Mouse (Mus musculus): ENCODE results near the gene Ocel1.

The Ocel1 gene

DNA sequence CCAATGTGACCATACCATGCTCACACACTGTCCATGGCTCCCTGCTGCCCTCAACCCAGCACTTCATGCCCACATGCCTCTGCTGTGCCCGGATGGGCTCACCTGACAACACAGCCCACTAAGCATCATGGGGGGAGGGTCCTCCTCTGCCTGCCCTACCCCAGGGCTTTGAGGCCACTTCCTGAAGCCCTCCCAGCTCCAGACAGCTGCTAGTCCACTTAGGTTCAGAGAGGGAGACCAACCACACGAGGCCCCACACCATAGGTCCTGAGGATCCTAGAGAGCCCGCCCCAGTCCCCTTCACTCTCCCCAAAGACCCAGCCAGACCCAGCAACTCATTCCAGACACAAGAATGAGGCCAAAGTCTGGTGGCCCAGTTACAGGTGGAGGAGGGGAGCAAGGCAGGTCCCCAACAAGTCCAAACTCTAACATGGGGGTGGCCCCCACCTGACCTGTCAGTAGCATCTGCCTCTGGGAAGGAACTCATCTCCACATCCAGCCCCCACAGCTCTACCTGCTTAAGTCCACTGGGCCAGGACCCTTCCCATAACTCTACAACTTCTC is 8.5 kb downstream of the Ocel1 start:
- DNase-seq (ENCODE audit: low spot score in 2 of 2), result no peak

DNA sequence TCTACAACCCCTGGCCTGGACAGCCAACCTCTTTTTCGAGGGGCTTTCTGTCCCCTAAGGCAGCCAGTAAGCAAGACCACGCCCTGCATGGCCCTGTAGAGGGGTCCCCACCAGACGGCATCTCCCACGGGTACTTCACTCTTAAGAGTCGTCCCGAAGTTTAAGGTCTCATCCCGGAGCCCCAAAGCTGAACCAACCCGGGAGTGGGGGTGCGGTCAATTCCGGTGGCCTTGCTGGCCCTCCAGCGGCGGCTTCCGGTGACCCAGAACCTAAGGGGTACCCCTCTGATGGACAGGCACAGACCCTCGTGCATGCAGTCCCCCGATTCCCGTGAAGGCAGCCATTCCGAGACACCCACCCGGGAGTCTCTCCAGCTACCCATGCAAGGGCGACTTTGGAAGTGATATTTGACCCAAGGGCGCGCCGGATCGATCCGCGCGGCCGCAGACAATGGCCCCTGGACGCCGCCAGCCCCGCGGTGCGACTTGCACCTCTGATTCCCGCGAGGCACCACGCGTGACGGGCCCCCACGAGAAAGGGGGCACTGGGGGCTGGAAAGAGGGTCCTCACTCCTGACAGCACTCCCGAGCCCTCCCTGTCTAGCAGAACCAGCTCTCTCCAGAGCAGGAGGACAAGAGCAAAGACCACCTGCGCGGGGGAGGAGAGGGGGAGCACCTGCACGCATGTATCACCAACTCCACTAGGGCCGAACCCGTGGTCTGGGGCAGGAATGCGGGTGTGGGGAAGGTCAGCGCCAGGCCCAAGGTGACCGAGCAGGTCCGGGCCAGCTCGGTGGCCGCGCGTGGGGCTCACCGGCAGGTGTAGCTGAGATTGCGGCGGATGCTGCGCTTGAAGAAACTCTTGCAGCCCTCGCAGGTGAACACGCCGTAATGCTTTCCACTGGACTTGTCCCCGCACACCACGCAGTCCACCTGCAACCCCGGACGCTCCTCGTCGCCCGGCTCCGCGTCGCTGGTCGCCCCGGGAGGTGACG is 9.4 kb downstream of the Ocel1 start:
- no peak for DNase-seq (ENCODE audit: low spot score in 2 of 2)

DNA sequence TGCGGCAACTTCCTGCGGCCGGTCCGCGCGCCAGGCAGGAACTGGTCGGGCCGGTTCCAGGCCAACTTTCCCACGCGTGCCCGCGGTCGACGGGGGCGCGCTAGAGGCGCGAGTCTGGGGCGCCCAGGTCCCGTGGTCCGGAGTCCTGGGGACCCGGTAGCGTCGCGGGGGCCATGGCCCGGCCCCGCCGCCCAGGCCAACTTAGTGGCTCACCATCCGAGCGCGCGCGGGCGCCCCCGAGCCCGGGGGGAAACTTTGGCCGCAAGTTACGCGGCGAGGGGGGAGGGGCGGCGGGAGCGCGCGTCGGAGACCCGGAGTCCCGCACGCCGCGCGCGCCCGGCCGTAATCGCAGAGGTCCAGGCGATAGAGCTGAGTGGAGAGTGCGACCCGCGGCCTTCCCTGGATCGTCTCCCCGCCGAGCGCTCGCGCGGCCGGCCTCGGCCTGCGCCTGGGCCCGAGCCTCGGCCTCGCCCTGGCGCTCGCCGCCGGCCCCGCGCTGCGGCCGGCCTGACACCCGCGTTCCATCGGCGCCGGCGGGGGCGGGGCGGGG is 10.4 kb downstream of the Ocel1 start, which contains the start of gene Nr2f6:
Nr2f6 (minus strand) TSS at position 540 of the 550 bp plus-strand sequence.
- DNase-seq (ENCODE audit: low spot score in 2 of 2), result no peak

DNA sequence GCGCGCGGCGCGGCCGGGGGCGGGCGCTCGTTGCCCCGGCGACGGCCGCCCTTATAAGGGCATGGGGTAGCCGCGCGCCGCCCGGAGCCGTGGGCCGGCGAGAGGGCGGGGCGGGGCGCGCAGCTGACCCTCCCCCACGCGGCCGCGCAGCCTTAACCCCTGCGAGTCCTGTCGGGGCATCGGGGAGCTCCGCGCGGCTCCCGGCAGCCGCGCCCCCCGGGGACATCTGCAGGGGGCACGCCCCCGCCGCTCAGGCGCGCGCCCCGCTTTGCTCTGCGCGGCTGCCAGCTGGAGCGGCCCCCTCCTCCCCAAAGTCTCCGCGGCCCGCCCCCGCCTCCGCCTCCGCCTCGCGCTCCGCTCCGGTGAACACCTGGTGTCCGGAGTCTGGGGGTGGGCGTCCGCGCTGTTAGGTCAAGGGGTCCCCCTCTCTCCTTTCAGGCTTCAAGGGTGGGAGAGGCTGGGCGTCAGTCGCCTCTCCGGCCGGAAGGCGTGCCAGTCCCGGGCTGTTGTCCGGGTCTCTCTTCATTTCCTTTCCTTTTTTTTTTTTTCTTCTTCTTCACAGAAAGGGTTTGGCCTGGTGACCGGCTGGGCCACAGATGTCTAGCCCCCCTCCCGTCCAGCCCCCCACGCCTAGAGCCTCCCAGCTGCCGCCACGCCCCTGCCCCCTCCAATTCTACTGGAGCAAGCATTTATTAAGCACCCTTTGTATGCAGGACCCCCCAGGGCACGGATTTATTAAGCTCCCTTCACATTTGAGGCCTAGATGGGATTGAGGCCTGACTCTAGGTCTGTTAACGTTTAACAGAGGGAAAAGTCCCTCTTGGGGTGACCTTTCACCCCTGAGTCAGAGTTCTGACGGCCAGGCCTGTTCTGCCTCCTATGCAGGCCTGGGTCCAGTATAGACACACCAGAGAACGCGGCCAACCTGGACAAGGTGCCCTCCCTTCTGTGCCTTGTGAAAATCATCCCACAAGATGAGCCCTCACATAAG is 11.2 kb downstream of the Ocel1 start:
- DNase-seq (ENCODE audit: low spot score in 2 of 2), result peak in 1 of 2 experiments; percentile 62

DNA sequence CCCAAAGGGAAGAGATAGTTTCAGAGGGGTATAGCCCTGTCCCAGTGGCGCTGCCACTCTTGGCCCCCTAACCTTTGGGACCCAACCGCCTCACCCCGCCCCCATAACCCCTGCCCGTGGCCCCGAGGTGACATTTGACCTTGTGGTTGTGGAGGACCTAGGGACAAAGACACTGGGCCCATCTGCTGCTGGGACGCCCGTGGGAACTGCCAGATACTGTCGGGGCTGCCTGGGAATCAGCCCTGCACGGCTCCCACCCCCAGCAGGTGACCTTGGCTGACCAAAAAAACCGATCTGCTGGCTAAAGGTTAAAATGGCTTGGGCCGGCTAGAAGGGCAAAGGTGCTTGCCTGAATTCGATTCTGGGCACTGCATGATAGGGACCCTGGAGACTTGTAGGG is 12.3 kb downstream of the Ocel1 start:
- DNase-seq (ENCODE audit: low spot score in 2 of 2), result no peak

DNA sequence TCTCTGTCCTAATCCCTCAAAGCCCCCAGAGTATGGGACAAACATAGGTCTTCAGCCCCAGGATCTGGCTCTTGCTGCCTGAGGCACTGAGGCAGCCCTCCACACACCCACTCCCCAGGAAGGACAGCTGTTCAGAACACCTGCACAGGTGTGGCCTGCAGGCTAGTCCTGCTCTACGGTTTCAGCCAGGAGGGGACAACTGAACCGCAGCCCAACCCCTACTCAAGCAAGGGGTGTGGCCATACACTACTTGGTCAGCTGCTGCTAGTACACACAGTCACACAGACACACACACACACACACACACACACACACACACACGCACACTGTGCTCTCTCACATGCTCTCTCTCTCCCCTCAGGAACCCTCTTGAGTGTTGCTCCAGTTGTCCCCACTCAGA is 12.8 kb downstream of the Ocel1 start:
- DNase-seq (ENCODE audit: low spot score in 2 of 2), result no peak

DNA sequence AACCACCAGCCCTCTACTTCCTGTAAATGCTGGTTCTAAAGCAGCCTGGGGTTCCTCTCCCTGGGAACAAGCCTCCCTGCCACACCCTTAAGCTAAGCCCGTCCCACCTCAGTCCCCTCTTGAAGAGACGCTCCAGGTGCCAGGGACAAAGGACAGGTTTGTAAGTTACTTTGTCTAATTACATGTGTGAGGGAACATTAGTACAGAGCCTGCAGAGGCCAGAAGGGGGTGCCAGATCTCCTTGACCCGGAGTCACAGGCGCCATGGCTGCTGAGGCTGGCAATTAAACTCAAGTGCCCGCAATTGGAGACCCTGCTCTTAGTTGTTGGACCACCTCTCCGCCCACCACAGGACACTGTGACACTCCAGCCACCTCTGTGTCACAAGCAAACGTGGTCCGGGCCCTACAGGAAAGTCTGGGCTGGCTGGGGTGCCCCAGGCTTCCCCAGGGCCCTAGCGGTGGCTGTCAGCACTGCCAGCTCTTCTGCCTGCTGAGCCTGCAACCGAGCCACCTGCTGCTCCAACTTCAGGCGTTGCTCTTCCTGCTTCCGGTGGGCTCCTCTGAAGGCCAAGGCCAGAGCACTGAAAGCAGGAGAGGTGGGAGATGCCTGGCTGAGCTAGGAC is 14.2 kb downstream of the Ocel1 start:
- DNase-seq (ENCODE audit: low spot score in 2 of 2), result no peak

DNA sequence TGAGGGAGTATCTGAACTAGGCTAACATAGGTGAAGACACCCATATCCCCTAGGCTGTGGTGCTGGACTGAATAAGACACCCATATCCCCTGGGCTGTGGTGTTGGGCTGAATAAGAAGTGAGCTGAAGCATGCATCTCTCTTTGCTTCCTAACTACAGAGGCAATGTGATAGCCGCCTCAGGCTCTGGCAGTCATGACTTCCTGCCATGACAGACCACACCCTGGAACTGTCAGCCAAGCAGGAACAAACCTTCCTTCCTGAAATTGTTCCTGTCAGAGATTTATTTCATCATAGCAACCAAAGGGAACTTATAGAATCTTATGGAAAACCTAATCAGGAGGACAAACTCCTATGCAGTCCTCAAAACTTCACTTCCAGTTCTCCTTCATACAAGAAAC is 17.2 kb downstream of the Ocel1 start:
- no peak for DNase-seq (ENCODE audit: low spot score in 2 of 2)

DNA sequence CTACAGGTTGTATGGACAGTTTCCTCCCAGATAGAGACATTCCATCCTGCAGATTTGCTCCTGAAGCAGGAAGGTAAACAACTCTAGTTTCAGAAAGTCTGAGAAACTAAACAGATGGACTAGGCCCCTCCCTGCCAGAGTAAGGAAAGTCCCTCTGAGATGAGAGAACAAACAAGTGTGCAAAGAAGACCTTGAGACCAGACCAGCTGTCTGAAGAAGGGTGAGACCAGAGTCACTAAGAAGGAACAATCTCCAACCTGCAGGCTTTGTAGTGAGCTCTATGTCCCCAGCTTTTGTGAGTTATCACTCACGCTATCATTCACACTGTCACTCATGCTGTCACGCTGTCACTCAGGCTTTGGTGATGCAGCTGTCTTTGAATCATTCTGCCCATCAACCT is 20.6 kb downstream of the Ocel1 start:
- DNase-seq (ENCODE audit: low spot score in 2 of 2), result no peak

DNA sequence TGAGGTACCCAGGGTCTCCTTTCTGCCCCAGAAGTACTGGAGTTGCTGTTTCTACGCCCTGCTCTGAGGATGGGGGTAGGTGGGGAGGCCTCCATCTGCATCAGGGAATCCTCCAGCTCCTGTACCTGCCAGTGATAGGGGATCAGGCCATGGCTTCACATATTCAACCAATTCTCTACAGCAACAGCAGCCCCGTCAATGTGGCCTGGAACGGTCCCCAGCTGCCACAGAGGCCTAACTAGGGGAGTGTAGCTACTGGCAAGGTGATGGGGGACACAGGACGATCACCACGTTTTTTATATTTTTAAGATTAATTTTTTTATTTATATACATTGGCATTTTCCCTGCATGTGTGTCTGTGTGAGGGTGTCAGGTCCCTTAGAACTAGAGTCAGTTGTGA is 21.3 kb downstream of the Ocel1 start:
- no peak for DNase-seq (ENCODE audit: low spot score in 2 of 2)

DNA sequence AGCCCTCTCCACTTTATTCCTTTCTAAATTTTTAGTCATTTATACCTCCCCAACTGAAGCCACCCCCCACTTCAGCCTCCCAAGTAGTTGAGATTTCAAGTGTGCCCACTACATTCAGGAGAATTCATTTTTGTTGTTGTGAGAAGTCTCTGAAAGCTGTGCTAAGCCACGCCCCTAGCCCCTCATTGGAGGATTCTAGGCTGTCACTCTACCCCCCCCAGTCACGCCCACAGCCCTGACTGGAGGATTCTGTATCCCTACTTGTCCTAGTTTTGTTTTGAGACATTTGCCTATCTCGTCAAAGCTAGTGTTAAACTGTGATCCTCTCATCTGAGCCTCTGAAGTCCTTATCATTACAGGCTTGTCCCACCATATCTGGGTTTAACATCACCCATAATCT is 21.8 kb downstream of the Ocel1 start:
- DNase-seq (ENCODE audit: low spot score in 2 of 2), result no peak

DNA sequence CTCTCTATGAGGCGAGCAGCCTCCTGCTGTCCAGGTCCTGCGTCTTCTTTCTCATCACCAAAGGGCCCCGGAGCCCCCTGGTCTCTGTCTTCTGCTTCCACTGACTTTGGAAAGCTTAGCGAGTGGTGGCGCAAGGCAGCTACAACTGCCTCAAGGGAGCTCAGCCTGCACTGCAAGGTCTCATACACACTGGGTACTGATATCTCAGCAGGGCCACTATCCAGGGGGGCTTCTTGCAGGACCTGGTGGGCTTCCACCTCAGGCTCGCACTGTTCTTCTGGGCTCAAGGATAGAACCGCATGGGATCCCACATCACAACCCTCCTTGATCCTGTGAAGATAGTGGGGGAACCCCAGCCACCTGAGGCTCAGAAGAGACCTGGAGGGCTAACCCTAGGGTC is 23.4 kb downstream of the Ocel1 start:
- no peak for DNase-seq (ENCODE audit: low spot score in 2 of 2)

DNA sequence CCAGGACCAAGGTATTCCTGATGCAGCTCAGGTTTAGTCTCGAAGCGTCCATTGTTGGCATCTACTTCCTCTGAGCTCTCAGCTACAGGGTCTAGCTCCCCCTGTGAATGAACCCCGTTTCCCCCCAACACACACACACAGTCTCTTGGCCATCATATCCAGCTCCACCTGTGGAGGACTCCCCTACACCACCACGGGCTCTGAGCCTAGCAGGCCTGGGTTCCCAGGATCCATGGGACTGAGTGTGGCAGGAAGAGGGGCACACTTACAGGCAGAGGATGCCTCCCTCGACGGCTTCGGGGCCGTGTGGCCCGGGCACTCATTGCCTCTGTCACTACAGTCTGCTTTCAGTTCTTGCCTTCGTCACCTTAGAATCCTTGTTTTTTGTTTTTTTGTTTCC is 24.0 kb downstream of the Ocel1 start:
- no peak for DNase-seq (ENCODE audit: low spot score in 2 of 2)

DNA sequence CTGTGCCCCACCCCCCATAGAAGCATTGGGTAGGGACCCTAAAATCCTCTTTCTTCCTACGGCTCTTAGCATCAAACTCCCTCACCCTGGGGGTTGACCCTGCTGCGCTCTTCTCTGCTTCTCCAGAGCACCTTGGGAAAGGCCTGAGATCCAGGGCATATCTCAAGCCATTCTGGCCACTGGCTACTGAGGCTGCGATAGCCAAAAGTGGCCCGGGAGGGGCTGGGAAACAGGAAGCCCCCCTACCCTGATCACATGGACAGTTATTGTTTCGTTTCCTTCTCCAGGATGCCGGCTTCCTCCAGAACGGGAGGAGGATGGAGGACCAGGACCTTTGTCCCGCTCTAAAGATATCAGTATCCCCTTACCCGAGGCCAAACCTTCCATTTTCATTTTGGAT is 24.5 kb downstream of the Ocel1 start, which contains the start of gene Ushbp1:
Ushbp1 (minus strand) TSS at position 174 of the 400 bp plus-strand sequence.
- no peak for DNase-seq (ENCODE audit: low spot score in 2 of 2)

DNA sequence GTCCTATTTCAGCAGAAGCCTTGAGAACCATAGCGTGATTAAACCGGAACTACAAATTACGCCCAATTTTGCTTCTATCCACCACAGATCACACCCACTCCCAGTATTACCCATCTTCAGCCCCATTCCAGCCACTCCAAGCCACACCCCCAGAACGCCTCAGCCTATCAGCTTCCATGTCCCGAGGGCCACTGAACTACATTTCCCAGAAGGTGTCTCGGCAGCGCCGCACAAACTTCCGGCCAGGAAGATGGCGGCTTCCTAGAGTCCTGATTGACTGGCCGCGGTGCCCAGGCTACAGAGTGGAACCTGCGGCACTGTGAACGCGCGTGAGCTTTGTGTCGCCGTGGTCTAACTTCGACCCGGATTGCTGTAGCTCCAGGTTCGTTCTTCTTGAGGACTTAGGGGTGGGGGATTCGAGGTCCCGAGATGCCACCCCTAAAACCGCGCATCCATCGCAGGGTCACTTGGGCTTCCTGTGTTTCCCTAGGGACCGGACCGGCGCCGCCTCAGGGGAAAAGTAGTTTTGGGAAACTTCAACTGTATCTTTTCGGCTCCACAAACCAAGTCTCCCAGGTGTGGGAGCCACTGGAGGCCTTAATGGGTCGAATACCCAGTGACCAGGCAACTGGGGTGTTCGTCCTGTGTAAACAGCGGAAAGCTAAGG is 25.7 kb downstream of the Ocel1 start, which contains the start of gene Babam1:
Babam1 (plus strand) TSS at position 223 of the 667 bp plus-strand sequence.
- peak; percentile 93 to 95 for DNase-seq (ENCODE audit: low spot score in 2 of 2)

DNA sequence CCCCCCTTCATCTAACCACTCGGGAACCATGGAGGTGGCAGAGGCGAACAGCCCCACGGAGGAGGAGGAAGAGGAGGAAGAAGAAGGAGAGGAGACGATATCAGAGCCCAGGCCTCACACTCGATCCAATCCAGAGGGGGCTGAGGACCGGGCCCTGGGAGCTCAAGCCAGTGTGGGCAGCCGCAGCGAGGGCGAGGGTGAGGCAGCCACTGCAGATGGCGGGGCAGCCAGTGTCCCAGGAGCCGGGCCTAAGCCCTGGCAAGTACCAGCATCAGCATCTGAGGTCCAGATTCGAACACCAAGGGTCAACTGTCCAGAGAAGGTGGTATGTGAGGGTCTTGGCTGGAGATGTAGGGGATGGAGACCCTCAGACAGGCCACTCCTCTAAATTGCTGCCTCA is 26.6 kb downstream of the Ocel1 start:
- DNase-seq (ENCODE audit: low spot score in 2 of 2), result no peak

DNA sequence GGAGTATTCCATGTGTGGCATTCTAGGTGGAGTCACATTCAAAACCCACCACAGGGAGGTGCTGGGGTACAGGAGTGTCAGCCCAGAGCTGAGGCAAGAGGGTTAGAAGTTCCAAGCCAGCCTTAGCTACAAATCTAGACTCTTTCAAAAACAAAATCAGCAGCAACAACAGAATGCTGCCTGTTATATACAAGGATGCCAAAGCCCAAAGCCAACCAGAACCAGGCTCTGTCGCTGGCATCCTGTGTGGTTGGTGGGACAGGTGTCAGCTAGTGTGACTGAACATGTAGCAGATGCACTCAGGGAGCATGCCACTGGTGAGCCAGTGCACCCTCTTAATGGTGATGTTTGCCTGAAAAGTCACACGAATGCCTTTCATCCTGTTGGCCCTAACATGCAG is 29.7 kb downstream of the Ocel1 start:
- DNase-seq (ENCODE audit: low spot score in 2 of 2), result no peak

DNA sequence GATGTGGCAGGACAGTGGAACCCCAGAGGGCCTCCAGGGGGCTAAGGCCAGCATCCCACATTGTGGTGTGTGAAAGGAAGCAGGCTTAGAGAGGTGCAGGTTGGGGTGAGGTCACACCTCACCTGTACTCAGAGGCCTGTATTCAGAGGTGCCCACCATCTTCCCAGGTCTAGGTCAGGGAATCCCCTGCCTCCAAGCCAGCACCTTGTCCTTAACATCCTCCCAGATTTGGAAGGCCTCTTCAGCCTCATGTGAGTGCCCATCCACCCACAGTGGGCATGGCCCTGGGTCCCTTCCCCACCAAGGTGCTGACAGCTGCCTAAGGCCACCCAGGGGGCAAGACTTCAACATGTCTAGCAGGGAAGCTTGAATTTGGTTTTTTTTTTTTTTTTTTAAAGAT is 30.4 kb downstream of the Ocel1 start:
- DNase-seq (ENCODE audit: low spot score in 2 of 2), result no peak

DNA sequence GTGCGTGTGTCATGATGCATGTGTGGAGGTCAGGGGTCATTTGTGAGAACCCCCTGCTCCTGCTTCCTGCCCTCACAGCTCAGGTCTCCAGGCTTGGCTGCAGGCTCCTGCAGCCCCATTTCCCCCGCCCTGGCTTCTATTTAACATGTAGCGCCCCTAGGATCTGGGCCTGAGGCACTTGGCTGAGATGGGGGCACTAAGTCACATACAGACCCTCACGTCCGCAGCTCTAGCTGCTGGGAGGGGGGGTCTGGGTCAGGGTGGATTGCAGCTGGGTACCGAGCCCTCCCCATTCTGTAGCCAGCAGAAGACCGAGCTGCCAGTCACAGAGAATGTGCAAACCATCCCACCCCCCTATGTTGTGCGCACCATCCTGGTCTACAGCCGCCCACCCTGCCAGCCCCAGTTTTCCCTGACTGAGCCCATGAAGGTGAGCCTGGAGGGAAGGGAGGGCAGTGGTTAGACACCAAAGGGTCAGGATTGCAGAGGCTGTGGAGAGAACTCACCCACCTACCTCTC is 31.4 kb downstream of the Ocel1 start:
- DNase-seq (ENCODE audit: low spot score in 2 of 2), result no peak

All from frontal cortex, postnatal 36 days (tissue).